Mouse (Mus musculus): ENCODE measurements at regions not wholly inside any gene's neighbourhood (a gene's known extent, or its start where the extent isn't known, plus 50 kb on each side); places are given as distances from the start of the nearest gene placed in this dataset.
A peak's percentile ranks its signal among the peaks of the same experiment; 100 is the strongest.

- H3K9ac ChIP-seq = no peak overlapping the region
- no peak for DNase-seq (ENCODE audit: low spot score)
- H3K9me3 ChIP-seq (ENCODE audit: control insufficient read depth, low read length) = no peaks in the 10 kb centered on the region
- no peak for ATAC-seq (ENCODE audit: low FRiP score)
- peak overlapping the region; percentile 83 for H3K27ac ChIP-seq
- no peaks in the 10 kb centered on the region for H3K27me3 ChIP-seq (ENCODE audit: control insufficient read depth, insufficient read depth, low read length)
- WGBS = 40% methylated on average over 11 of the region's 11 CpGs
- peaks cover 30% of the 10 kb centered on the region for H3K4me1 ChIP-seq (replicated peaks; ENCODE audit: control insufficient read depth, insufficient read depth, low read length)
- H3K4me2 ChIP-seq (replicated peaks) = no peak overlapping the region
- H3K4me3 ChIP-seq (replicated peaks; ENCODE audit: low read length) = no peak overlapping the region
- no peaks in the 10 kb centered on the region for H3K36me3 ChIP-seq (replicated peaks; ENCODE audit: control insufficient read depth, insufficient read depth)
Observed at GRCm38 (mm10) chr7:73596866-73597840, 55.5 kb upstream of the Chd2 start.

DNA sequence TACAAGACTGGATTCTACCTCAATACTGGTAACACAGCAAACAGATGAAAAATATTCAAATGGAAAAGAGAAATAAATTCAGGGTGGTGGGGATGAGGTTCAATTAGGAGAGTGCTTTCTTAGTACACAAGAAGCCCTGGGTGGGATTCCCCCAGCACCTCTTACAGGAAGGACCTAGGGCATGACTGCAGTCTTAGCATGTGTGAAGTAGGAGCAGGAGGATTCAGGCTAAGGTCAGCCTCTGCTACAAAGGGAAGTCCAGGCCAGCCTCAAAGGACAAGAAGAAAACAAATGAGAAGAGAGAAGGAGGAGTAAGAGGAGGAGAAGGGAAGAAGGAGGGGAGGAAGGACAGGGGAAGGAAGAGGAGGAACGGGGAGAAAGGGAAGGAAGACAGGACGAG is 54.8 kb upstream of the Chd2 start:
- no peaks in the 10 kb centered on the region for H3K36me3 ChIP-seq (replicated peaks; ENCODE audit: control insufficient read depth, insufficient read depth)
- peak overlapping the region; percentile 60; the same call in 1 of the 2 replicates for H3K4me2 ChIP-seq (replicated peaks)
- H3K9me3 ChIP-seq (ENCODE audit: control insufficient read depth, low read length) = no peaks in the 10 kb centered on the region
- ATAC-seq (ENCODE audit: low FRiP score) = no peak
- H3K9ac ChIP-seq = 0 out of 2 replicates have a peak overlapping the region, but pooled peaks have one; percentile 18
- no peaks in the 10 kb centered on the region for H3K27me3 ChIP-seq (ENCODE audit: control insufficient read depth, insufficient read depth, low read length)
- DNase-seq (ENCODE audit: low spot score) = no peak
- peak overlapping the region; percentile 83 for H3K27ac ChIP-seq
- H3K4me1 ChIP-seq (replicated peaks; ENCODE audit: control insufficient read depth, insufficient read depth, low read length) = peaks cover 30% of the 10 kb centered on the region
- H3K4me3 ChIP-seq (replicated peaks; ENCODE audit: low read length) = no peak overlapping the region
- WGBS = 49% methylated on average over 2 of the region's 2 CpGs

- Histone ChIP-seq H3K9me3 (ENCODE audit: control insufficient read depth, low read length) (no peaks in the 10 kb centered on the region), H3K36me3 (replicated peaks; ENCODE audit: control insufficient read depth, insufficient read depth) (no peaks in the 10 kb centered on the region), H3K9ac (peak overlapping the region; percentile 18; the same call in 1 of the 2 replicates), H3K4me1 (replicated peaks; ENCODE audit: control insufficient read depth, insufficient read depth, low read length) (peaks cover 30% of the 10 kb centered on the region), H3K4me3 (replicated peaks; ENCODE audit: low read length) (no peak overlapping the region), H3K27ac (peak overlapping the region; percentile 83), H3K27me3 (ENCODE audit: control insufficient read depth, insufficient read depth, low read length) (no peaks in the 10 kb centered on the region), H3K4me2 (replicated peaks) (peak overlapping the region; percentile 60)
- ATAC-seq (ENCODE audit: low FRiP score) = no peak
- DNase-seq (ENCODE audit: low spot score) = no peak
- 30% methylated on average over 9 of the region's 9 CpGs for WGBS
Observed at GRCm38 (mm10) chr7:73595860-73596259, 54.2 kb upstream of the Chd2 start.

DNA sequence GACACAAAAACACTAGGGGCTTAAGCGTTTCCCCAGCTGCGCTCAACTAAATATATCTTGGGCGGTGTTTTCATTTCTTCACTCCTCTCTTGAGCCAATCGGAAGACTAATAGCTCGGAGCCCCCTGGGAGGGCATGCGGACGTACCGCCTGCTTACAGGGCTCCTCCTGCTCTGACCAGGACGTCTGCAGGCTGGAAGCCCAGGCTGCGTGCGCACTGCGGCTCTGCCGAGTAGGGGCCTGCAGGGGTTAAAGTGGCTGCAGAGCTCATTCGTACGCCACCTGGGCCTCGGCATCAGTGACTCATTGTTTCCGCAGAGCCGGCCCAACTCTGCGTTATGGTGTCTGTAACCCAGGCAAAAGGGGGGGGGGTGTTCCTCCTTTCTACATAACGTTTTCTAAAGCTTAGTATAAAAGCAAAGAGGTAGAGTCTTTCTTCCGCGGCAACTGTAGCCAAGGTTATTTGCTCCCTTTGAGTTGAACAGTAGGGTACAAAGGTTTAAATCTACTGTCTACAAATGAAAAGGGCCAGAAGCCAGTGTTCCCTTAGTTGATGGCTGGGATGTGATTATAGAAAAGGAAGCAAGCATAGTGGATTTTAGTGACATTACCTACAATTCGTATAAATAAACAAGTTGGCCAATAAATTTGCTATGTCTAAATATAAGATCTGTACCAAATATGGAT is 53.7 kb upstream of the Chd2 start:
- DNase-seq (ENCODE audit: low spot score) = peak; percentile 84
- H3K27ac ChIP-seq = peak overlapping the region; percentile 83
- H3K4me1 ChIP-seq (replicated peaks; ENCODE audit: control insufficient read depth, insufficient read depth, low read length) = peaks cover 30% of the 10 kb centered on the region
- ATAC-seq (ENCODE audit: low FRiP score) = peak; percentile 95
- WGBS = 3% methylated on average over 23 of the region's 23 CpGs
- H3K4me2 ChIP-seq (replicated peaks) = peak overlapping the region; percentile 60
- peak overlapping the region; percentile 18 for H3K9ac ChIP-seq
- H3K36me3 ChIP-seq (replicated peaks; ENCODE audit: control insufficient read depth, insufficient read depth) = no peaks in the 10 kb centered on the region
- H3K27me3 ChIP-seq (ENCODE audit: control insufficient read depth, insufficient read depth, low read length) = no peaks in the 10 kb centered on the region
- peak overlapping the region; percentile 26 for H3K4me3 ChIP-seq (replicated peaks; ENCODE audit: low read length)
- H3K9me3 ChIP-seq (ENCODE audit: control insufficient read depth, low read length) = no peaks in the 10 kb centered on the region

DNA sequence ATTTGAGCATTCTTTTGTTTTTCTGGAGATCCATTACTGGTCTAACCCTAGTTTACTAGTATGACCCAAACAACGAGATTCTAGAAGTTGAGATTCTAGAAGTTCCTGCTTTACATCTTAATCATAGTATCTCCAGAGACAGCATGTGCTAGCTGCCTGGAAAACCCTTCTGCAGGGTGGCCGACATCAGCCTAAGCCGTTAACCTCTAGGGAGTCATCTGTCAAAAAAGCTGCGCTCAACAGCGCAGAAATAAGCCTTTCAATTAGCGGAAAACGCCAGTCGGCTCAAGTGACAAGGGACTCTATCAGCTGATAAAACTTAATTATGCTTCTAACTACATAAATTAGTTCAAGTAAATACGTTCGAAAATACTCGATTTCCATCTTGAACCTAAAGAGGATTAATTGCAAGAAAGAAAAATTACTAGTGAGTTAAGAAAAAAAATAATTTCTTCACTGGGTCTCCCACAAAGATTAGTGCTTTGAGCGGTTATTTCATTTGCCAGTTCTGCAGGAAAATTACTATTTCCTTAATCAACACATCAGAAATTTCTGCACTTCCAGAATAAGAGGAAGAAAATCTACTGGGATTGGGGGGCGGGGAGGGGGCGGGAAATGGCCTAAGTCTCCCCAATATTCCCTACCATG is 53.0 kb upstream of the Chd2 start:
- ATAC-seq (ENCODE audit: low FRiP score) = no peak
- H3K4me3 ChIP-seq (replicated peaks; ENCODE audit: low read length) = peak overlapping the region; percentile 26
- WGBS = under 1% methylated on average over 14 of the region's 14 CpGs
- H3K9me3 ChIP-seq (ENCODE audit: control insufficient read depth, low read length) = no peaks in the 10 kb centered on the region
- peaks cover 30% of the 10 kb centered on the region for H3K4me1 ChIP-seq (replicated peaks; ENCODE audit: control insufficient read depth, insufficient read depth, low read length)
- H3K36me3 ChIP-seq (replicated peaks; ENCODE audit: control insufficient read depth, insufficient read depth) = no peaks in the 10 kb centered on the region
- peak; percentile 72 for DNase-seq (ENCODE audit: low spot score)
- H3K4me2 ChIP-seq (replicated peaks) = peak overlapping the region; percentile 60
- H3K27me3 ChIP-seq (ENCODE audit: control insufficient read depth, insufficient read depth, low read length) = no peaks in the 10 kb centered on the region
- peak overlapping the region; percentile 83 for H3K27ac ChIP-seq
- peak overlapping the region; percentile 18 for H3K9ac ChIP-seq

- Histone ChIP-seq H3K4me1 (replicated peaks; ENCODE audit: control insufficient read depth, insufficient read depth, low read length) (peaks cover 34% of the 10 kb centered on the region), H3K27ac (peak overlapping the region; percentile 23; the same call in 1 of the 2 replicates), H3K27me3 (ENCODE audit: control insufficient read depth, insufficient read depth, low read length) (no peaks in the 10 kb centered on the region), H3K4me3 (replicated peaks; ENCODE audit: low read length) (no peak overlapping the region), H3K36me3 (replicated peaks; ENCODE audit: control insufficient read depth, insufficient read depth) (no peaks in the 10 kb centered on the region), H3K9ac (no peak overlapping the region), H3K4me2 (replicated peaks) (peak overlapping the region; percentile 60; the same call in 1 of the 2 replicates), H3K9me3 (ENCODE audit: control insufficient read depth, low read length) (no peaks in the 10 kb centered on the region)
- no peak for DNase-seq (ENCODE audit: low spot score)
- WGBS = 72% methylated on average over 17 of the region's 17 CpGs
- no peak for ATAC-seq (ENCODE audit: low FRiP score)
Observed at GRCm38 (mm10) chr7:73593645-73594385, 52.2 kb upstream of the Chd2 start.

GRCm38 (mm10) chr7:73592857-73593256 is 51.2 kb upstream of the Chd2 start:
- ATAC-seq (ENCODE audit: low FRiP score) (no peak), DNase-seq (ENCODE audit: low spot score) (no peak)
- Histone ChIP-seq H3K36me3 (replicated peaks; ENCODE audit: control insufficient read depth, insufficient read depth) (no peaks in the 10 kb centered on the region), H3K9ac (no peak overlapping the region), H3K4me3 (replicated peaks; ENCODE audit: low read length) (no peak overlapping the region), H3K9me3 (ENCODE audit: control insufficient read depth, low read length) (no peaks in the 10 kb centered on the region), H3K4me1 (replicated peaks; ENCODE audit: control insufficient read depth, insufficient read depth, low read length) (peaks cover 33% of the 10 kb centered on the region), H3K4me2 (replicated peaks) (no peak overlapping the region), H3K27me3 (ENCODE audit: control insufficient read depth, insufficient read depth, low read length) (no peaks in the 10 kb centered on the region), H3K27ac (no peak overlapping the region)
- 97% methylated on average over 5 of the region's 5 CpGs for WGBS

Data from hindbrain, embryonic 14.5 days (tissue).